Mouse (Mus musculus): ENCODE data around the gene Irs2.

The Irs2 gene

DNA sequence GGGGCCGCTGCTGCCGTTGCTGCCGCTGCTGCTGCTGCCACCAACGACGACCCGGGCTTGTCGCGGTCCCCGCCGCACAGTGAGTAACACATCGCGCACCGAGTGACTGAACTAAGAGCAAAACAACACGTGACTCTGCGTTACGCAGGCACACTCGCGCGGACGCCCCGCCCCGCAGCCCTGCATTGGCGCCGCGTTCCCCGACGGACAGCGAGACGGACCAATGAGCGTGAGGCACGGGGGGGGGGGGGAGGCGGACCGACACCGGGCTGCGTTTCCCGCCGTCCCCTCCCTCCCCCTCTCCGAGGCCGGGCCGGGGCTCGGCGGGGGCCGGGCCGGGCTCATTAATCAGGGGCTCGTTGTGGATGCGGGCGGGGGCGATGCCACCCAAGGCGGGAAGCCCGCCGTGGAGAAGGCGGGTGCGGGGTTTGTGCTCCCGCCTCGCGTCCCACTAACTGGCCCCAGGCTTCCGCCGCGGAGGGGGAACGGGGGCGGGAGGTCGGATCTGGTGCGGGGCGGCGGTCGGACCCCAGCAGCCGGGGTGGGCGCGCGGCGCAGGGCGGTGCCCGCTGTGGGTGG, 673 bp upstream of the Irs2 start:
- peak; percentile 97 to 99 for DNase-seq

DNA sequence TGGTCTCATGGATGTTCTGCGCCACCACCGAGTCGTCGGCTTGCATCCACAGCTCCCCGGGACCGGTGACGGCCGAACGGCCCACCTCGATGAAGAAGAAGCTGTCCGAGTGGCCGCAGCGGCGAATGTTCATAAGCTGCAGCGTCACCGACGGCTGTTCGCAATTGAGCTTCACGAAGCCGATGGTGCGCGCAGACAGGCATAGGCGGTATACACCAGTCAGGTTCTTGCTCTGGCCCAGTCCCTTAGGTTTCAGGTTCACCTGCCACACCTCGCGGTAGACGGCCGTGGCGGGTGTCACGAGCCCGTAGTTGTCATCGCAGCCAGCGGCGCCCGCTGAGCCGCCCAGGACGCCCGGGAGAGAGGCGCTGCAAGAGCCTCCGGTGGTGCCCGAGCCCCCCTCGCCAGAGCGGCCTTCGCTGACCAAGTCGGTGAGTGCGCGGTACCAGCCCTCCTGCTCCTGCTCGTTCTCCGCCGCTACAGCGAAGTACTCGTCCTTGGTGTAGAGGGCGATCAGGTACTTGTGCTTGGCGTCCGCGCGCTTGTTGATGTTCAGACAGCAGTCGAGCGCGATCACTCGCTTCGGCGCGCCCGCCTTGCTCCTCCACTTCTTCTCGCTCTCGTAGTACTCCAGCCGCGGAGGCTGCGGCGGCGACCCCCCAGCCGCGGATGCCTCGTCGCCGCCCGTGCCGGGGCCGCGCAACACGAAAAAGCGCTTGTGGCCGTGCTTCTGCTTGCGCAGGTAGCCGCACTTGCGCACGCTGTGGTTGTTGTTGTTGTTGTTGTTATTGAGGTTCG, 478 bp downstream of the Irs2 start:
- peak; percentile 69 to 77 for DNase-seq

DNA sequence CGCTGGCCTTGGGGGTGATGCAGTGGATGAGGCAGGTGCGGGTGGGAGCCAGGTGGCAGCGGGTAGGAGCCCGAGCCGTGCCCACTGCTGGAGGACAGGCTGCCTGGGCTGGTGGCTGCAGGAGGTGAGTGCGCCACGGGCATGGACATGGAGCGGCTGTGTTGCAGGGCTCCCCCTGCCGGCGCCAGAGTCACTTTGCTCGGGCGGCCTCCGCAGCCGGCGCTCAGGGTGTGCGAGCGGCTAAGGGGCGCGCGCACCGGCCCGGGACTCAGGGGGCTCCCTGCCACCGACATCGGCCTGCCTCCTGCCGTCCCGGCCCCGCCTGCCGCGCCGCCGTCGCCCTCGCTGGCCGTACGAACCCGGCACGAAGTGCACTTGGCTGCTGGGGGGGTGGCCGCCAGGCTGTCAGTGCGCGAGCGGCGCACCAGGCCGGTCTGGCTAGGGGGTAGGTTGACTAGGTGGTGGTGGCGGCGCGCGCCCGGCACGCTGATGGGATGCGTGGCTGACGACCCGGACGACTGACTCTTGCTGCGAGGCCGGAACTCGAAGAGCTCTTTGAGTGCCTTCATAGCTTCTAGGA, 1.2 kb downstream of the Irs2 start:
- DNase-seq = peak; percentile 94 to 95

DNA sequence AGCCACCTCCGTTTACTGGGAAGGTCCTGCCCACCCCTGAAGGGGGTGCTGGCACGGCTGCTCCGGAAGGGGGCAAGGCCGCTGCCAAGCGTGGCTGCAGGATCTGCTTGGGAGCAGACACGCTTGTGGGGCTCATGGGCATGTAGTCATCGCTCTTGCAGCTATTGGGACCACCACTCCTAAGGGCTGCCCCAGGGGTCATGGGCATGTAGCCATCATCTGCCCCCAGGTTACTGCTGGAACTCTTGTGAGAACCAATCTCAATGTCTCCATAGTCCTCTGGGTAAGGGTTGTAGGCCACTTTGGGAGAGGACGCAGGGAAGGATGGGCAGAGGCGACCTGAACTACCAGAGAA, 2.0 kb downstream of the Irs2 start:
- peak; percentile 37 to 49 for DNase-seq

DNA sequence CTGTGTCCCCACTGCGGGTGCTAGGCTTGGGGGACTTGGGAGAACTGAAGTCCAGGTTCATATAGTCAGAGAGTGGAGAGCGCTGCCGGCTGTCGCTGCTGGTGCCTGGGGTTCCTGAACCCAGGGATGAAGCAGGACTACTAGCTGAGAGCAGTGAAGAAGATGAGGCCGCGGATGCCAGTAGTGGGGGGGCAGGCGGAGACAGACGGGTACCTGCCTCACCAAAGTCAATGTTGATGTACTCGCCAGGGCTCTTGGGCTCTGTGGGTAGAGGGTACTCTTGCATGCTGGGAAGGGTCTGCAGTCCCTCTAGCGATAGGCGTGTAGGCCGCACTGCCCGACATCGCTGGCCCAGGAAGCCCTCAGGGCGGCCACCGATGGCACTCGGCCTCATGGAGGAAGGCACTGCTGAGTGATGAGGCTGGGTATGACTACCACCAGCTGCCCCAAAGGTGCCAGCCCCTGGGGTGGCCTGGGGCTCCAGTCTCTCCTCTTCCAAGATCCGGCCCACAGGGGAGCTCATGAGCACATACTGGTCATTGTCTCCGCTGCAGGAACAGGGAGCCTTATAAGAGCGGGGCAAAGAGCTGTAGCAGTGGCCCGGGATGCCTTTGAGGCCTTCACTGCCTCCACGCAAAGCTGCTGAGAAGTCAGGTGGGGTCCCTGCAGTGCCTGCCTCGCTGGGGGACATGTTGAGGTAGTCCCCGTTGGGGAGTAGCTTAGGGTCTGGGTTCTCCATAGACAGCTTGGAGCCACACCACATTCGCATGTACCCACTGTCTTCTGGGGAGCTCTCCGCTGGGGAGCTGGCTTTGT, 2.6 kb downstream of the Irs2 start:
- DNase-seq = peak; percentile 42 to 47

DNA sequence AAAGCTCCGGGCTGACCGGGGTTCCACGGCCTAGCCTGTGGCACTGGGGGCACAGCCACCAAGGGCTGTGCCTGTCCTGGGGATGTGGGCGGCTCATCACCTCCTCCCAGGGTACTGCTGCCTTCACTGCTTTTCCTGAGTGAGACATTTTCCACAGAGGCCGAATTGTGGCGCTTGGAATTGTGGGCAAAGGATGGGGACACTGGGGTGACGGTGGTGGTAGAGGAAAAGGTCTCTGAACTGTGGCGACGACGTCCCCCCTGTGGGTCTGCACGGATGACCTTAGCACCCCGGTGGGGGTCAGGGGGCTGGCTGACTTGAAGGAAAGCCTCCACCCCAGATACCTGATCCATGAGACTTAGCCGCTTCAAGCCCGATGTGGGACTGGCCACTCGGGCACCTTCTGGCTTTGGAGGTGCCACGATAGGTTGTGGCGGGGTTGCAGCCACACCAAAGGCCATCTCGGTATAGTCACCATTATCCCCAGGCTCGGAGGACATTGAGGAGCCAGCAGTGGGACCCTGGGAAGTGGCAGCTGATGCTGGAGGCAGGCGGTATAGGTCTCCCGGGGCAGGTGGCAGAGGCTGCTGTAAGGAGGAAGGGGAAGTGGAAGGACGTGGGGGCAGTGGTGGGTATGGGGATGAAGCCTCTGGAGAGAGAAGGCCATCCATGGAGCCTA, 3.3 kb downstream of the Irs2 start:
- peak; percentile 36 to 47 for DNase-seq

DNA sequence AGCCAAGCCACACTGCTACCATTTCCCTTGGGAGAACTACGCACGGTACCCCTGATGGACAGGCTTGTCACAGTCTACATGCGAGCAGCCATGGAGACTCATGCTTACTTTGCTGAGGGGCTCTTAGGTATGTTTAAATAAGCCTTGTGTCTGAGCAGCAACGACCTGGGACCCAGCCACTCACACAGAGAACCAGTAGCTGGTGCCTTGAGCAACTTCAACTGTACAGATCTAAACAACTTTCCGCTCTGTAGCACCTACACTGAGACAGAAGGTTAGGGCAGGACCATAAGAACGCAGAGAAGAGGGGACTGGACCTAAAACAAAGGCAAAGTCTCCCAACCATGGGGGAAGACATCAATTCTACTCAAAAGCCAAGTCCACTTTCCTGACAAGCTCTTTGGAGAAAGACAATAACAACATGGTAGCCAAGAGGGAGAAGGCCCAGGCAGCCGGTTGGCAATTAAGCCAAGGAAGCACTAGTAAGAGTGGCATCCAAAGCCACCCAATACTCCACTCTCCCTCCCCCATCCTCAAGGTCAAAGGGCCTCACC, 4.3 kb downstream of the Irs2 start:
- peak in 1 of 2 experiments; percentile 29 for DNase-seq

DNA sequence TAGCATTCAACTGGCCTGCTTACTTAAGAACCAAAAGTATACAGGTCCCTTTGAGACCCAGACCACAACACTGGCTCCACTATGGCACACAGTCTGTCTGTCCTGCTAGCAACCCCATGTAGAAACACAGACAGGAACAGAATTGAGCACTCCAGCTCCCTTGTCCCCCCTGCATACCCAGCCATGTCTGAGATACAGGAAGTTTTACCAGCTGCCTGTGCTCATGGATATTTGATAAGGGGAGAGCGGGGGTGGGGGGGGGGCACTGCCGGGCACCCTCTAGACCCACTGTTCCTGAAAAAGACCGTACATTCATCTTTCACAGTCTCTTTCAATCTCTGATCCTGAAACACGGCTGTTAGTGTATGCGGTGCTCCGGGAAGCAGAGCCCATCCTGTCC, 5.0 kb downstream of the Irs2 start:
- no peak for DNase-seq

DNA sequence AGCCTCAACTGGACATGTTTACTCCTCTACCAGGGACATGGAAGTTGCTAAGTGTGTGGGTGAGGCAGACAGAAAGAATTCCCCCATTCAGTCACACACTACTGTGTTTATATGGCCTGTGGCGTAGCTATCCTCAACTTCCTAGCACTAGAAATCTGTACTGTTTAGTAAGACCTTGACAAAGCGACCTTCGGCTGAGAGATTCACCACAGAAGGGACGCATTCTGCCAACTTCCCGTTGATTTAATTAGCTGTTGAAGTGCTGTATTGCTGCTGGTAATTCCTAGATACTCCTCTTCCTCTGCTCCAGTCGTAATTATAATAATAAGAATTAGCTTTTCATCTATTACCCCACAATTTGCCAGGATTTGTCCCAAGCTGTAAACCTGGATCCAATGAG, 5.4 kb downstream of the Irs2 start:
- DNase-seq = no peak

DNA sequence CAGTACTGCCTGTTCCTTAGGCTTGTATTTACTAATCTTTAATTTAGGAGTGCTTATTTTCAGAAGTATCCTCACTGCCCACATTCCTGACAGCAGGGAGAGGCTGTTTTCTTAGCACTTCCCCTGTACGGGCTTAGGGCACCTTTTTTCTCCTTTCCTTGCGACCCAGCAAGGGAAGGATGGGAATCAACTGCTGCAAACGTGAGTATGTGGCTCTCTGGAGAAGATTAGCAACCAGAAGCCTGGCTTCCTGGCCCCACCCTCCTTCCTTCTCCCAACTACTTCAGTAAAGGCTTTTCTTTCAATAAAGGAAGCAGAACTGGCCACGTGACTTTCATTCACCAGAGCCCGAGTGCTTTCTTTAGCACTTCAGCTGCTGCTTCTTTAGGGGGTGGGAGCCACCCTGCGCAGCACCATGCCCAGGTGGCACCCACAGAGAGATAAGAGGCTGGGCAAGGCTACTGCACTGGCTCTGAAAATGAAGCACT, 7.2 kb downstream of the Irs2 start:
- peak in 1 of 2 experiments; percentile 24 for DNase-seq

DNA sequence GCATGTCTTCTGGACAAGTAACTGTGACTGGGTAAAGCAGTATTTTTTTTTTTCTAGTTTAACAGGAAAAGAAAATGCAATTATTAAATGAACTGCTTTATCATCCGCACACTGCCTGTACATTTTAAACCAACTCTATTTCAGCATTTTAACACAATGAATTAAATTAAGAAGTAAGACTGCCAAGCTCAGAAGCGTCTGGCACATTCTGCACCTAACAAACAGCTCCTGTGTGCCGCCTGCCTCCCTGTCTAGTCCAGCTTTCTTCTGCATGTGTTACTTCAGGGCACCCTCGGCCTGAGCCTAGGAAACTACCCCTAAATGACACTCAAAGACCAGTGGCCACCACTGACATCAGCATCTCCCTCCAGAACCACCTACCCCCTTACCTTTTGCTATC, 8.7 kb downstream of the Irs2 start:
- no peak for DNase-seq

DNA sequence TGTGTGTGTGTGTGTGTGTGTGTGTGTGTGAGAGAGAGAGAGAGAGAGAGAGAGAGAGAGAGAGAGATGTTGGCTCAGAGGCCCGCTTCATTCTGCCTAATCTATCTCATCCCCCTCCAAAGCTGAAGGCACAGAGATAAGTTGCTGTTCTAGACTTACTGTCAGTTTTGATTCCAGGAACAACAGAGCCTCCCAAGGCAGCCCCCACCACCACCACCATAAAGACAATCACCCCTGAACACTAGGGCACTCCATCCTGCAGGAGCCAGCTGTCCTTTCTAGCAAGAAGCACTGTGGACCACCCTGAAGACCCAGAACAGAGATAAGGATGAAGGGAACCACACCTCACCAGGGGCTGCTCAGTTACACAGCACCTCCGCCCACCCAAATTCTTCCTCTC, 12.0 kb downstream of the Irs2 start:
- DNase-seq = no peak

DNA sequence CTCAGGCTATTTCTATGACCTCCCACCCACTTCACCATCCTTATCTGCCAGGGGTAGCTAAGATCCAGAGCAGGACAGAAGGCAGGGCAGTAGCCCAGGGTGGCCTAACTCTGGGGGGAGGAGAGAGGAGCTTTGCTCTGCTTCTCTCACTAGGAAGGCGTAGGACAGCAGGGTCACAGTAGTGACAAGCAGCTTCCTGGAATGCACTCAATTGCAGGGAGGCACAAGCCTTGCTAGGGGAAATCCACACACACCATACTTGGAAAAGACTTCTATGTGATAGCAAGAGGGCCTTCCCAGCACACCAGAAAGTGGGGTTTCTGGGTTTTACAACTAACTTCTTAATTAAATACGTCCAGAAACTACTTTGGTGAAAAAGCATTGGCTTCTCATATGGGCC, 12.5 kb downstream of the Irs2 start:
- no peak for DNase-seq

DNA sequence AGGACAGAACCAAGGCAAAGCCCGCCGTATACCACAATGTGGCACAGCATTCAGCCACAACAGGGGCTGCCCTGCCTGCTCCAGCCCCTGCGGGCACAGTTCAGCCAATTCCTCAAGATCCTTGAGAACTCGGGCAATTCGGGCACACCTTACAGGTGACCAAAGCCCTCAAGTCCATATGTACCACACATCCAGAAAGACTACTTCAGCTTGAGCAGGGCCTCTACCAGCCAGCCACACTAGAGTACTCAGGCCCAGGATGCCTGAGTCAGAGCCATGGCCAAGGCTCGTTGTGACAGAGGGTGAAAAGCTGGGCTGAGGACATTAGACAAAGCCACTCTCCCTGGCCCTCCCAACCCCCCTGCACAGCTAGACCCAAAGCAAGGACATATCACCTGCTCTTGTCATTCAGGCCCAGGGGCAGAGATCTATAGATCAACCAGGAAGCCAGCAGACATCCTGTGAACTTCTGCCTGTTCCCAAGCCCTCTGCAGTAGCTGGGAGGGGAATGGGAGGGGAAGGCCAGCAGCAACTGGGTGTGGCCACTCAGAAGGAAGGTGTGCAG, 13.8 kb downstream of the Irs2 start:
- DNase-seq = no peak

DNA sequence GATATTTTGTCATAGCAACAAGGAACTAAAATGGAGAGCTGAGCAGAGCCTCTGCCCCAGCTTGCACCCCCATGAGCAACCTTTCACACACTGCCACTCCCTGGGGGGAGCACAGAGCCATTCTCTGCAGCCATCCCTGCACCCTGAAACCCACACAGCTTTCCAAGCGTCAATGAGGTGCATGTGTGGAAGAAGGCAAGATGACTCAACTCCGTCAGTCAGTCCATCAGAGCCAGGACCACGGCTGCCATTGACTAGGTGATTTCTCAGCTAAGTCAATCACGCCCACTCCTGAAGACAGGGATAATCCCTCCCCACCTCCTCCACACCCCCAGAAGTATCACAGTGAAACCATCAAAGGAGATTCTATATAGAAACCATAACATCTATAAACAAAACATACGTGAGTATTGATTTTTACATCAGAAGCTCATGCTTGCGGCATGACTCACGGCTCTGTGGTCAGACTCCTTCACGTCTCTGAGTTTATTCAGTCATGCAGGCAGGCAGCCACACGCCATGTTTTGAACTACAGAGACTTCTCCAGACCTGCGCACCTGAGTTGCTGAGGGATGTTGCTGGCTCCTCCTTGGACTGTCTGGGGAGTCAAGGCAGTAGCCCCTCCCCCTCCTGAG, 14.6 kb downstream of the Irs2 start:
- DNase-seq = no peak

DNA sequence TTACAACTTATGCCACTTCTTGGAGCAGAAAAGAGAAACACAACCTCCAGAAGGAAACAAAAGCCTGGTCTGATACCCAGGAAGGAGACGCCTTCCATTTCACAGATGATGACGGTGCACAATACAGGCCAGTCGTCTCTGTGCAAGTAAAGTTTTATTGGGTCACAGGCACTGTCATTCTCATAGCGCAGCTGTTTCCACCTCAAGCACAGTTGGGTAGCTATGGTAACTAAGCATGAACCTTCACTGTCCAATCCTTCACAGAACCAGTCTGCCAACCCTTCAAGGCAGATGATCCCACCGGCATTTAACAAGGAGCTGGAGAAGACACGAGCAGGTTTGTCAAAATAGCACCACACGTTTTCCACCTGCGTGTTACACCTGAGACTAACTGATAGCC, 16.2 kb downstream of the Irs2 start:
- DNase-seq = no peak

DNA sequence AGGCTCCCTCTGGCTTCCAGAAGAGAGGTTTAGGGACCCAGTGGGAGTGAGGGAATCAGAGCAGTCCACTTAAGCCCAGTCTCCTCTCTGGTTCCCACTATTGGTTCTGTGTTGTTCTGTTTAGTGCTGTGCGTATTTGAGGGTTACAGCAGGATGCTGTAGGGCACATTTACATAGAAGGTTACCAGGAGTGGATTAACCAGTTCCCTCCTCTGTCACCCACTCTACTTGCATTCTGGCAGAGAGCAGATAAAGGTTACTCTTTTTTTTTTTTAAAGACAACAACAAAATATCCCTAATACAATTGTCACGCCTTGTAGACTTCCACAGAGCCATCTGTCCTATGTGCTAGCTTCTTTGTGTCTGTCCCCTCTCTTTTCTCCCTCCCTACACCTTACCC, 16.9 kb downstream of the Irs2 start:
- no peak for DNase-seq

DNA sequence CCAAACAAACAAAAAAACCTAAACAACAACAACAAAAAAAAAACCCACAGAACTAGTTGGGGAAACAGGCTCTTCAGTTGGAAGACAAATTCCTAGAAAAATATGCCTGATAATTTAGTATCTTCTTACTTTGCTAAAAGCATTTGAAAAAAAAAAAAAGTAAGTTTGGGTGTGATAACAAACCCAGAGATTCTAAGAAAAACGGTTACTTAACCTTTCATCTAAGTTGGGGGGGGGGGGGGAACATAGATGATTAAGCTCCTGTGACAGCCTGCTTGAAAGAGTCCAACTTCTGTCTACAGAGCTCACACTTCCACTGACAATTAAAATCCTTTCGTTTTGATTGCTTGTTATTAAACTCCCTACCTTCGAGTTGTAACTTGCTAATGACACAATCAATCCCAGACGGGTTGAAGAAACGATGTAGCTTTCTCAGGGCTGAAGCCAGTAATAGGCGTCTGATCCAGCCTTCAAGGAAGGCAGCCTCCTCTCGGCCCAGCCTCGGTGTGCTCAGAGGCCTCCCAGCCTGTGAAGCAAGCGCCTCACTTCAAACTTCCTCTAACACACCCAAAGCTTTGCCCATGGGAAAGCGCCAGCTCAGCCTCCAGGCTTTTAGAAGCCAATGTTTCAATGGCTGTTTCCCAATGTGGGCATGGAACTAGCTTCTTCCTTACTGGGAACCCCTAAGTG, 17.7 kb downstream of the Irs2 start:
- peak in 1 of 2 experiments; percentile 25 for DNase-seq

DNA sequence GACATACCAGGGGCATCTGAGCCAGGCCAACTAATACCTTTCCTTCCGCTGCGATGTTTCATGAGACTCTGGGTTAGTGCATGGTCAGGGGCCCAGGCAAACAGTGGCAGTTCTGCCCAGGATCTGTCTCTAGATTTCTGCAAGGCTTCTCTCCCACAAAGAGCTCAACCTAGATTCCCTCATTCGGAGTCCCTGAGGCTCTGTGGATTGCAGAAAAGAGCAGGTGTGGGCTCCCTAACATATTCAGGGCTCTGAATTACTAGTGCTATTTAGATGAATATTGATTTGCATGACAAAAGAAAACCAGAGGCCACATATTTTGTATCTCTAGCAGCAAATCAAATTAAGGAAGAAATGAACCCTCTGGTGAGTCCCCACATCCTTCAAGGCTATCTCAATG, 18.3 kb downstream of the Irs2 start:
- no peak for DNase-seq

DNA sequence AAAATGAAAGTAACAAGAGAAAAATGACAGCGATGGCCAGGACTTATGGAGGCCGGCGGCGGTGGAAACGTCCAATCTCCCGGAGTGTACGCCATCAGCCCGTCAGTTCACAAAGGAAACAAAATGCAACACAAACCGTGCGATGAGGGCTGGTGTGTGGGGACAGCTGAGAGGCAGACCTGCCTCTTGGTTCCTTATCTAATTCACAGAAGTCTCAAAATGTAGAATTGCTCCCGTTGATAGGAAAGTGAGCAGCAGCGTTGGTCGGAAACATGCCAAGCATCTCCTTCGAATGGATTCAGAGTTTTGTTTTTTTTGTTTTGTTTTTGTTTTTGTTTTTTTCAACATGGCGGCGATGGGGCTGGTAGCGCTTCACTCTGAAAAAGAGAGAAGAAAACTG, 21.6 kb downstream of the Irs2 start:
- no peak for DNase-seq

DNA sequence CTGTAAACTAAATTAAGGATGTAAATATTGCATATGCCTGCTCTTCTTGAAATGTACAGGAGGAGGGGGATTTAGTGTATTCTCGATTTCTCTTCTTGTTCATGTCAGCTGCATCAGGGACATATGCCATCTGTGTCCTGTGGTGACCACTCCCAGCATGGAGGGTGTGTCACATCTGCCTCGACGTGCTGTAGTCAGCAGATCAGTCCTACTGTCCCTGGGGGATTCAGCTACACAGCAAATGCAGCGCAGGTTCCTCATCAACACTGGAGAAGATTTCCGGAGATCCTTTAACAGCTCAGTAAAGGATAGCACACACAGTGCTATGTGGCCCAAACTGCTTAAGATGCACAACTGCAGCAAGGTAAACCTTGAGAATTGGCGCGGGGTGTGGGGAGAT, 23.2 kb downstream of the Irs2 start:
- DNase-seq = no peak
